Mouse (Mus musculus) urinary bladder, adult 18-20 months (tissue): ENCODE results near the gene Fam193a.

Experiments used
- DNase-seq, 2 experiments: peaks; one replicate each; pipeline ENCODE4 v3.0.0; 2022; ENCODE audit warnings: low spot score in 2 of 2, mixed read lengths in 2 of 2

Fam193a gene

DNA sequence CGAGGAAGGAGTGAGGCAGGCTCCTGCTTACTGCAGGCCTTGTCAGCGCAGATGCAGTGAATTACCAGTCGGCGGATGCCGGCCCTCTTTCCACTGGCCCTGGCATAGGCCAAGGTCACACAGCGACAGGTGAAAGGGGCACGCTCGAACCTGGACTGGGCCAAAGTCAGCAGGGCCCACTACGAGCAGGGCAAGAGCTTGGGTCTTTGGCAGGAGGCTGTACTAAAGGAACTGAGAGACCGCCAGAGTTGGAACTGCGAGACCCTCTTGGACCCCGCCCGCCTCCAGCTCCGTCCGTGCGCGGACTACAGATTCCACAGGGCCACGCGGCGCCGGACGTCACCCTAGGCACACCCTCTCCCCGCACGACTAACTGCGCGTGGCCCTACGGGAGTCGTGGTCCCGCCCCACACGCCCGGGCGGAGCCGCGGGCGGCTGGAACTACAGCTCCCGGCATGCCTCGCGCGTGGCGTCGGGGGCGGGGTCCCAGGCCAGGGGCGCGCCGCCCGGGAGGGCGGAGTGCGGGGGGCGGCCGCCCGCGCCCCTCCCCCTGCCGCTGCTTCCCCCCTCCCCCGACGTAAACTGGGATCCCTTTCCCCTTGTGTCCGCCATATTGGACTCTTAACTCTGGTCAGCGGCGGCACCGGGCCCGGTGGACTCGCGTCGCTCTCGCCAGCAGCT, at the start of gene Fam193a:
TSS of gene Fam193a (plus strand) at position 593 of the 681 bp plus-strand sequence.
- DNase-seq, result peak; percentile 94 to 95

DNA sequence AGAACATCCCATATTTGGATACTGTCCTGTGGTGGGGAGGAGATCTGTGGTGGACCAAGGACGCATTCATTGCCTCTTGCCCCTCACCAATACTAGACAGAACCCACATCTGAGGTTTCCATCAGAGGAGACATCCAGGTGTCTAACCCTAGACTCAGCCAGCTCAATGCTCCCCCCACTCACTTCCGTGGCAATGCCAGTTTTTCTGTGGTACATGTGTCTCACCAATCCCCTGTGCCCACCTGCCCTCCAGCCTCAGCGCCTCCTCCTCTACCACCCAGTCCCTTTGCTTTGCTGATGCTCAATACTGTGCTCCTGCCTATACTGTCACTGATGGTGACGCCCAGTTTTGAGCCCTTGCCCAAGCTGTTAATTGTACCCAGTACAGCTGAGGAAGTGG, 48.5 kb upstream of the Fam193a start:
- DNase-seq, result no peak

- DNase-seq, result no peak
Observed at GRCm38 (mm10) chr5:34325286-34325685, 44.4 kb upstream of the Fam193a start.

DNA sequence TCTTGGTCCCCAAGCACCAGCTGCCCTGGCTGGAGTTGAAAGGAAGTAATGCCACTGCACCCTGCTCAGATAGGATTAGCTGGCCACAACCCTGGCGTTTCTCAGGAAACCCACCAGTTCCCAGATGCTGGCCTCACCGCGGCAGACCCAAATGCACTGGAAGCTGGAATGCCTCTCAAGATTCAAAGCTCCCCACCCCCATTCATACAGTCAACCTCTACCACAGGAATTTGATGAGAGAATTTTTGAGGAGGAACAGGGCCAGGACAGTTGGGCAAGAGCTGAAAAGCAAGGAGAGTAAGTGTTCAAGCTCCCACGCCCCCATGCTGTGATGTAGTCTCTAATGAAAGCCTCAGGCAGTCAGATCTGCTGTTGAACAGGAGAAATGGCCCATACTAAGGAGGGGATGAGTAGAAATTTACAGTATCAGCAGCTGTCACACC, 43.5 kb upstream of the Fam193a start:
- DNase-seq, result no peak

DNA sequence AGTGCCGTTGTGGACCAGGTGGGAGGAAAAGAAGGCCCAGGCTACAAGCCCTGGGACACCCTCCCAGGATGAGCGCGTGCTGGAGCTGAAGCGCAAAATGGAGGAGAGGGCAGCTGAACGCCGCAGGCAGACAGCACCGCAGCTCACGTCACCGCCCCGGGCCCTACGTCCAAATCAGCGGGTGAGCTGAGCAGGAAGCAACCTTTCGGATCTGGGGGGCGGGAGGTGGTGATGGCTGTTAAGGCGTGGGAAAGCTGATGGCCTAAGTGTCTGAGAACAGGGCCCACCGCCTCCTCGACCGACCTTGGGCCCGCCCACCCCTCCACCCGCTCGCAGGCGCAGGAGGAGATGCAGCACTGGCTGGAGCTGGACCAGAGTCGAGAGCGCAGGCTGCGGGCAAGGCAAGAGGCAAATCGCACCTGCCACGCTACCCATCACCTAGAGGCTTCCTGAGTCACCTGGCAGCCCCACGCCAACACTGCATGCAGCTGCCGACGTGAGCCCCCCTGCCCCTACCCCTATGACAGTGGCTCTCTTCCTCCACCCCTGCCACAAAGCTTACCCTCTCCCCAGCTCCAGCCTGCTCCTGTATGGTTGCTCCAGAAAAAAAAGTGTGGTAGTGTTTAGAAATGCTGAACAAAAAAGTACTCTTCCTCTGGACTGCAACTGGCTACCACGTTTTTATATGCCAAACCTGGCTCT, 42.7 kb upstream of the Fam193a start:
- DNase-seq, result peak in 1 of 2 experiments; percentile 16

GRCm38 (mm10) chr5:34330136-34330535, 39.6 kb upstream of the Fam193a start:
- no peak for DNase-seq

DNA sequence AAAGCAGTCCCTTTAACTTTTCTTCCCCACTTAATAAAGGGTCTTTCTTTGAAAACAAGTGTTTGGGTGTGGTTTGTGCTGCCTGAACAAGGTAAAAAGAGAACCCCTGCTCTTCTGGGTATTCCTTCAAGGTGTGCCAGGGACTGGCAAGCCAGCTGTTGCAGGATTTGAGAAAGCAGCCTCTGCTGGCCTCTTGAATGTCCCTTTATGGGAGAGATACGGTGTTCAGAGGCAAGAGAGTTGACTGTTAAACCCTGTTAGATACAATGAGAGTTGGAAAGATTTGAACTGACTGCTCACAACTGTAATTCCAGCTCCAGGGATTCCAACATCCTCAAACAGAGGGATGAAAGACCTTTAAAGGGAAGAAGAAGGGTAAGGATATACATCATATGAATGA, 35.7 kb upstream of the Fam193a start:
- no peak for DNase-seq

GRCm38 (mm10) chr5:34335539-34336096, 34.1 kb upstream of the Fam193a start:
- DNase-seq, result peak; percentile 37 to 60

DNA sequence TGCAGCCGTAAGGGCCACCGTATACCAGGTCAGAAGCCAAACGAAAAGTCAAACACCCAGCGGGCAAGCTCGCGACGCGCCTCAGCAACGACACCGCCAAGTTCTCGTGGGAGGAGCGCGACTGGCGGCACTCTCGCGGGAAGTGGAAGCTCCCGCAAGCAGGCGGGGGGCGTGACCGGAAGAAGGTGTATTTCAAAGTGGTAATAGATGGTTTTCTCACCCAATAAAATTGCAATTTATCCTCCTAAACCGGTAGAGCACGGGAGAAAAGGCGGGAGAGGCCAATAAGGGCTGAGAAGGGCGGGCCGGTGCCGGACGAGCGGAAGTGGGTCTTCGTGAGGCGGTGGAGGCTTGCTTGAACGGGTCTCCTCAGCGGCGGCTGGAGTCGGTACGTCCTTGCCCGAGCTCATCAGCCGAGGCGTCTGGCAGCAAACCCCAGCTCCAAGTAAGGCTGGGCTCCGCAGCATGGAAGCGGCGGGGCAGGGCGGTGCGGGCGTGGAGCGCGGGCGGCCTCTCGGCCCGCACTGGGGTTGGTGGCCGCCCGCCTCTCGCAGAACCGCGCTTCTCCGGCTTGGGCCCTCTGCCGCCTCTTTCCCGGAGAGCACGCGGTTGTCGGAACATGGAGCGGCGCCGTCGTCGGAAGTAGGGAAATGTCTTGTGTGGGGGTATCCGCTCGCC, 33.5 kb upstream of the Fam193a start, which contains the start of gene Rnf4:
TSS of gene Rnf4 (plus strand) at position 193 of the 678 bp plus-strand sequence.
- peak; percentile 94 to 97 for DNase-seq

- peak; percentile 47 to 50 for DNase-seq
Observed at GRCm38 (mm10) chr5:34336775-34337450, 32.8 kb upstream of the Fam193a start.

- DNase-seq, result no peak
Observed at GRCm38 (mm10) chr5:34340246-34340645, 29.5 kb upstream of the Fam193a start.

GRCm38 (mm10) chr5:34352084-34352631, 17.6 kb upstream of the Fam193a start:
- no peak for DNase-seq

DNA sequence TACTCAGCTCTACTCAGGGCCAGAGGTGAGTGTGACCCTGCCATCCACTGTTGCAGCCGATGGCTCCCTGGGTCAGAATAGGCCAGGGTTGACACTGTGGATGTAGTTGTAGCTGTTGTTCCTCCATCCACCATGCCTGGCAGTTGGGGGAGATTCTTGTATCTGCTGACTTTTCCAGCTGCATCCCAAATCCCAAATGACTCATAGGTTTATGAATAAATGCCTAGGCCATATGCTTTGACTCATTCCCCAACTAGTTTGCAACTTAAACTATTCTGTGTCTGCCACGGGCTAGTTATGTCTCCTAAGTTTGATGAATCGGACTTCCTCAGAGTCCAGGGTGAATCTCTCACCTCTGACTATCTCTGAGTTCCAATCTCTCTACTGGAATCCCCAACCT, 9.5 kb upstream of the Fam193a start:
- DNase-seq, result no peak

DNA sequence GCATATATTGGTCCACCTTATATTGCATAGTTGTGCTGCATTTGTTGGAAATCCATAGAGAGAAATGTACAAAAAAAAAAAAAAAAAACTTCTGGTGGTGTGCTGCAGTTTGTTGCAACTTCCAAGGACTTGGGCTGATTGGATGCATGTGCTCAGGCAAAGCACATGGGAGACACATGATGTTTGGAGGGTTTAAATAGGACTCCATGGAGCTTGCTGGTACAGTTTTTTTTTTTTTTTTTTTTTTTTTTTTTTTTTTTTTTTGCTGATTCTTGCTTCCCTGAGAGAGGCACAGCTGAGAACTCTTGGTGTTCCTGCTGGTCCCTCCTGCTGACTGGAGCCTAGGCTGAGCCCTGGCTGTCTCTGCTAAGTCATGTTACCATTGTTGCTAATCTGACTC, 6.6 kb upstream of the Fam193a start:
- no peak for DNase-seq

- no peak for DNase-seq
Observed at GRCm38 (mm10) chr5:34368551-34369290, 1.0 kb upstream of the Fam193a start.

DNA sequence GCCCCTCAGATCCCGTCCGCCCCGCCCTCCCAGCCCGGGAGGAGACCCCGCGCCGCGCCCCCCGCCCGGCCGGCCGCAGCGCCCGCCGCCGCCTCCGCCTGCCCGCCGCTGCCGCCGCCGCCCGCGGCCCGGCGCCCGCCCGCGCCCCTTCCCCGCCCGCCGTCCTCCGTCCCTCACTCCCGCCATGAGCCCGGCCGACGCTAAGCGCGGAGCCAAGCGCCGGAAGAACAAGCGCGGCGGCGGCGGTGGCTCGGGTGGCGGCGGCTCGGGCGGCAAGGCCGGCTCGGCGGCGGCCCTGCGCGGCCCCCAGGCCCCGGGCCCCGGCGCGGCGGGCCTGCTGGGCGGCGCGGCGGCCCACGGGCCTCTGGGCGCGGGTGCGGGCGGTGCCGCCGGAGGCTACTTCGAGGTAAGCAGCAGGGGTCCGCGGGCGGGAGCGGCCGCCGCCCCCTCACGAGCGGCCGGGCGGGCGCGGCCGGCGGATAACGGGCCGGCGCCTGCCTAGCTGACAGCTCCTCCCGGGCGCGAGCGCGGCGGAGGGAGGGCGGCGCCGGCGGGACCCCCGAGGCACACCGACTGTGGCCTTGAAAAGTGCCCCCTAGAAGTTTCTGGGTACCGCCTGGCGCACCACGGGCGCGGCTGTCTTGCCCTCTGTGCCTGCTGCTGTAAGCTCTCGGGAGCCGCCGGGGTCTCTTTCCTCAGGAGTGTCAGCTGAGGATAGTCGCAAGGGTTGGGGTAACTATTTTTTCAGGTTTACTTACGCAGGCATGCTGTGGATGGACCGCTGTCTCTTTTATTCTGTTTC, 490 bp downstream of the Fam193a start:
- DNase-seq, result peak; percentile 11 to 29

- no peak for DNase-seq
Observed at GRCm38 (mm10) chr5:34370840-34371239, 1.1 kb downstream of the Fam193a start.

DNA sequence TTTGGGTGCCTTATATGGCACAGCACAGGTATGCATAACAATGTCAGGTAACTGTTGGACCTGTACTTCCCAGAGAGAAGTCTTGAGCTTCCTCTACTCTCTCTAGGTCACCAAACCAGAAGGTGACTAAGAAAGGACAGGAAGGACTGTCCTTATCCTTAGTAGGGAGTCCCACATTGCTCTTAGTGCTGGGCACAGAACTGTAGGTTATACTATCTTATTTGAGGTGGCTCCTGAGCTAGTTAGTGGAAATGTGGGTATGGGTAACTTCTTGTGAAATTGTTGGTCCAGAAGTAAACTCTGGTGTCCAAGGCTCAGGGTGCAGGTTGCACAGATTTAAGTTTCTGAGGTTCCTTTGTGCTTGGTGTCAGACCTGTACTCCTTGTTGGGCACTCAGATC, 2.4 kb downstream of the Fam193a start:
- DNase-seq, result no peak

GRCm38 (mm10) chr5:34372541-34372940, 2.8 kb downstream of the Fam193a start:
- DNase-seq, result no peak

DNA sequence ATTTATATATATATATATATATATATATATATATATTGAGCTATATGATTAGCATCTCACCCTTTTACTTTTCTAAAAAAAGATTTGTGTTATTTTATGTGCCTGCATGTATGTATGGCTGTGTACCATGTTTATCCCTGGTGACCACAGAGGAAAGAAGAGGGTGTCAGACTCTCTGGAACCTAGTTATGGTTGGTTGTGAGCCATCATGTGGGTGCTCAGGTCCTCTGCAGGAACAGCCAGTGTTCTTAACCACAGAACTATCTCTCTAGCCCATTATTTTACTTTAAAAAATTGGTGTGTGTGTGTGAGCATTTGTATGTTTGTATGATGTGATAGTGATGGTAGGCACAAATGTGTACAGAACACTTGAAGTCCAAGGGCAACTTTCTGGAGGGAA, 9.1 kb downstream of the Fam193a start:
- DNase-seq, result no peak
